Mouse (Mus musculus) right cerebral cortex, adult 2 months (tissue): ENCODE measurements at regions not wholly inside any gene's neighbourhood (a gene's known extent, or its start where the extent isn't known, plus 50 kb on each side); places are given as distances from the start of the nearest gene placed in this dataset.

Source experiments
- DNase-seq, 2 experiments: peaks; one replicate each; pipeline ENCODE4 v3.0.0; 2021 to 2022; ENCODE audit warnings: low spot score in 2 of 2

DNA sequence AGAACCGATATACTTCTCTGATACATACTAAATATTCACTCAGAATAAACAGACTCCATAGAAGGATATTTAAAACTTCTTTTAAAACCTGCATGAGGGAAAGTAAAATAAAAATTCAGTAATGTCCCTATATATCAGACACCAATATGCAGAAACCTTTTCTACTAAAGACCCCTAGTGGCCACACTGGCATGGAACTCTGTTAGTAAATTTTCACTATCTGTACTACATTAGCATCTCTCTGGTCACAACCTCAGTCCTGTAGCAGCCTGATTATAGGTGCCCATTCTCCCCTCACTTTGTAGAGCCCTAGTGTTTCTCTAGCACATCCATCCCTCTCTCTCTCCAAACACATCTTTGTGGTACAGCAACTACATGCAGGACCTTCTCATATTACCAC, 970.3 kb downstream of the Cdh11 start:
- DNase-seq = peak in 1 of 2 experiments; percentile 10

DNA sequence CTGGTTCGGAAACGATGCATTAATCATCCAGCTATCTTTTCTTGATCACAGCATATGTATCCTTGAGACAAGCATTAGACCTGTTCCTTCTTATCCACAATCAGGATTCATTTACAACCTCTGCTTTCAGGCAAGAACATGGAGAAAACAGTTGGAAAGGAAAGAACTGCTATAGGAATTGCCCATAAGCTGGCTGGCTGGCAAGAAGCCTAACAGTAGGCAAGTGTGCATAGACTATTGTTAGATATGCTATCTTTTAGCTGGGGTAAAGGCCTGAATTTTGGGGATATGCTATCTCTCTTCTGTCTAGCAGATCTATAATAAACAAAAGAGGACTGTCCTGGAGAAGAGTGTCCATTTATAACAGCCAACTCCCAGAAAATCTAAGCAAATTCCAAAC, 981.9 kb downstream of the Cdh11 start:
- DNase-seq = peak; percentile 21 to 37

DNA sequence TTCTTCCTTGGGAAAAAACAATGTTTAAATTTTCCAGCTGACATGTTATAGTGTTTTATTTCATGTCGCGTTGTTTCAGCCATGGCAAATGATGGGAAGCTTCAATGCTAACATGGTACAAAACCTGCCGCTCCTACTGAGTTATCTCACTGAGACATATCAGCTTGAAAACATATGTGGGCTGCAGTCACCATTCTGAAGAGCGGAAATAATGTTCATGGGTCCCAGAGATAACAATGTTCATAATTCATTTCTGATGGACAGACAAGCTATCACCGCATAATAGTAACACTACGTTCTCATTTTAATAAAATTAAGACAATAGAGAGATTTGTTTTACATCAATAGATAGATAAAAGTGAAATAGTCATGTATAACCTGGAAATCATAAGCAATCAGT, 983.3 kb downstream of the Cdh11 start:
- no peak for DNase-seq

DNA sequence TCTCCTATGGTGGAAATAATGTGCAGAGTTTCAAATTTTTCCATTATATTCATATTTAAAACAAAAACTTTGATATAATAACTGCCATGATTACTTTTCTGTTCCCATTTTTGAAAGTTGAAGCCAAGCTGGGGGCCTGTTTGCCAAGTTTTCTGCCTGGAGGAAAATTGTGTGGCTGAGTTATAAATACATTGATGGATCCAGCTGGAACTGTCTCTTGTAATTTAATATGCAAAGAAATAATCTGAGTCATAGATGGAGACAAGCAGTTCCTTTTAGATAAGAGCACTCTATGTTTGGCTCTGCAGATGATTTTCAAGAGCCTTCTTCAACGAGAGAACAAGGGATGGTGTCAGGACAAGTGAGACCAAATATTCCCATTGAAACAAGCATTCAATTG, 994.7 kb downstream of the Cdh11 start:
- DNase-seq = peak; percentile 36 to 38

DNA sequence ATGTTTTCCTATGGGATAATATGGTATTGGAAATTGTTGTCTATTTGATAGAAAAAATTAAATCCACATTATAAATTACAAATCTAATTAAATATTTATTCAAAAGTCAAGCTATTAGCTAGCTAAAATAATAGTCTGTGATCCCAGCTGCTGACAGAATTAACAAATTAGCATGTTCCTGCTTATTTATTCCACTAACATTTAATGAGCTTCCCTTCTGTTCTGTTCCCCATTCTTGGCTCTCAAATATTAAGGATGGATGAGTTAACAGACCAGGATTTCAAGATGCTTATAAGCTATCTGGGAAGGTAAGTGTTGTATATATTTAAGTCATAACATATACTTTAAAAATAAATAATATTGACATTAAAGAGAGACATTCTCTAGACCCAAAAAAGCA, 998.6 kb downstream of the Cdh11 start:
- DNase-seq = no peak

DNA sequence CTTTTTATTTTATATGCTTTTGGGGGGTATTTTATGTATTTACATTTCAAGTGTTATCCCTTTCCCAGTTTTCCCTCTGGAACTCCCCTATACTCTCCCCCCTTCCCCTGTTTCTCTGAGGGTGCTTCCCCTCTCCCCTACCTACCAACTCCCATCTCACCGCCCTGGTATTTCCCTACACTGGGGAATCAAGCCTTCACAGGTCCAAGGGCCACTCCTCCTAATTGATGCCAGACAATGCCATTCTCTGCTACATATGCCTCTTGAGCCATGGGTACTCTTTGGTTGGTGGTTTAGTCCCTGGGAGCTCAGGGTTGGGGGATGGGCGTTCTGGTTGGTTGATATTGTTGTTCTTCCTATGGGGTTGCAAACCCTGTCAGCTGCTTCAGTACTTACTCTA, 1002.9 kb downstream of the Cdh11 start:
- DNase-seq = no peak

DNA sequence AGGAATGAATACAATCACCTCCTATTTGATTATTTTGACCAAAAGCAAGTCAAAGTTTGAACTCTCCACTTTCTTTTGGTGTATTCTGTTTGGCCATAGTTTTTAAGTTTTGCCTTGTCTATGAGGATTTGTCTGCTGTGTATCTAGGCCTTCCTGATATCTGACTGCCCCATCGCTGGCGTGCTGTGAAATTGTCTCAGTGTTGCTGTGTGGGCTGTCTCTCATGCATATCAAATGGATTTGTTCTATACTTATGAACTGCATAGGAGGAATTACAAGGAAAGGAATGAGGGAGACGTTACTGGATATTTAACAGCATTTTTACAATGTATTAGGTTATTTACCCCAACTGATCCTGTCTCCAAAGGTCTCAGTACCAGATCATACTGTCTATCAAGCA, 1003.5 kb downstream of the Cdh11 start:
- DNase-seq = no peak

DNA sequence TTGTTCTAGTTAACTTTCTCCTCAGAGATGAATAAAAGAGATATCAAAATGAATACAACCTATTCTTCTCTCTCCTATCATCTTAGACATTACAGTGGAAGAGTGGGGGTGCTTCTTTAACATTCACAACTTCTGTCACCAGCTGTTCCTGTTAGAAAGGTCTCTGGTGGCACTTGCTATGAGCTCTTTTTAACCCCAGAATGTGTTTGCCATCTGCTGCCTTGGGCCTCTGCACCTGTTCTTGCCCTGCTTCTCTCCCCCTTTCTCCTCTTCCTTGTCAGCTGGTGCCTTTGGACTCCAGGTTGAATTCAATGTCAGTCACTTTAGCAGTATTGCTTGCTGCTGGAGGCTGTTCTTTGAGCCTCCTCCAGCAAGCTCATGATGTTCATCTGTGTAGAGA, 1005.5 kb downstream of the Cdh11 start:
- DNase-seq = no peak

DNA sequence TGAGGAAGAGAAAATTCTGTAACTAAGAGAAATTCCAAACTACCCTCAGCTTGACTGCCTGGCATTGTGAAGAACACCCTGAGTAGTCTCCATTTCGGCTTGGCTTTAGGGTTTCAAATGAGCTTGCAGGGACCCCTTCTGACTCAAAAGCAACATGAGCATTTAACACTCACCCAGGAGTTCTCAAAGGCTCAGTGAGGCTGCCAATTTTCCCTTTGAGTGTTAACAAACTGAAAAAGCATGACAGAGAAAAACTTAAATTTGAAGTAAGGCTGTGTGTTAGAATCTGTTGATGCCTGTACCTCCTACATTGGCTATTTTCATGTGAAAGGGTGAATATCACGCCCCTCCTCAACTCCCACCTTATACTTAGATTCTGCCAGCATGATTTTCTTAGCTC, 1017.9 kb downstream of the Cdh11 start:
- no peak for DNase-seq
